Mouse (Mus musculus): ENCODE results near the gene Prr36. TPM values are rescaled to one million over a fixed set of nuclear protein-coding genes. Genes with fewer than 3 reads are reported as not detected.

Gene Prr36
- polyA plus RNA-seq, 1 experiment: 0.28 TPM

Other genes with a start within 250 kb of the Prr36 start
- 12.1 and 18.7 TPM in 2 replicates for gene Cd209f, start 111.6 kb downstream of the Prr36 start, polyA plus RNA-seq (2012; ENCODE audit: insufficient read depth, insufficient read length, missing spikeins)
- 3.6 and 8.0 TPM in 2 replicates for gene Cd209g, start 83.4 kb downstream of the Prr36 start, polyA plus RNA-seq (2012; ENCODE audit: insufficient read depth, insufficient read length, missing spikeins)
- gene Evi5l, start 50.9 kb downstream of the Prr36 start, polyA plus RNA-seq (2012; ENCODE audit: insufficient read depth, insufficient read length, missing spikeins): 11.1 and 12.3 TPM in 2 replicates
- not detected in 2 replicates for gene Lrrc8e, start 9.4 kb upstream of the Prr36 start, polyA plus RNA-seq (2012; ENCODE audit: insufficient read depth, insufficient read length, missing spikeins)
- gene Map2k7, start 21.3 kb upstream of the Prr36 start, polyA plus RNA-seq (2012; ENCODE audit: insufficient read depth, insufficient read length, missing spikeins): 29.3 and 35.9 TPM in 2 replicates
- gene Gm49320, start 21.4 kb upstream of the Prr36 start, polyA plus RNA-seq (2012; ENCODE audit: insufficient read depth, insufficient read length, missing spikeins): not detected in 2 replicates
- 1.5 TPM in 1 of 2 replicates, not detected in the other for gene Tgfbr3l, start 30.8 kb upstream of the Prr36 start, polyA plus RNA-seq (2012; ENCODE audit: insufficient read depth, insufficient read length, missing spikeins)
- 11.6 and 13.5 TPM in 2 replicates for gene Snapc2, start 35.6 kb upstream of the Prr36 start, polyA plus RNA-seq (2012; ENCODE audit: insufficient read depth, insufficient read length, missing spikeins)
- gene Ctxn1, start 41.8 kb upstream of the Prr36 start, polyA plus RNA-seq (2012; ENCODE audit: insufficient read depth, insufficient read length, missing spikeins): 1.7 TPM in 1 of 2 replicates, not detected in the other
- gene Timm44, start 58.5 kb upstream of the Prr36 start, polyA plus RNA-seq (2012; ENCODE audit: insufficient read depth, insufficient read length, missing spikeins): 145 and 147 TPM in 2 replicates
- 8.4 and 12.7 TPM in 2 replicates for gene Ccl25, start 107.8 kb upstream of the Prr36 start, polyA plus RNA-seq (2012; ENCODE audit: insufficient read depth, insufficient read length, missing spikeins)
- 29.5 and 50.5 TPM in 2 replicates for gene Elavl1, start 108.0 kb upstream of the Prr36 start, polyA plus RNA-seq (2012; ENCODE audit: insufficient read depth, insufficient read length, missing spikeins)